Mouse (Mus musculus): ENCODE results near the gene Fgfr2. TPM values are rescaled to one million over a fixed set of nuclear protein-coding genes. Genes with fewer than 3 reads are reported as not detected.
A peak's percentile ranks its signal among the peaks of the same experiment; 100 is the strongest.
"Not testable (repeated sequence)": the region's sequence is repeated elsewhere in the genome, so short reads cannot be mapped to it uniquely, and the experiment has no call there.

The Fgfr2 gene
- polyA plus RNA-seq, 1 experiment from 2014 or later, result 33.9 TPM

GRCm38 (mm10) chr7:130681798-130682197 is 2441.4 kb downstream of the Fgfr2 start:
- no peaks in the 10 kb centered on the region for H3K27me3 ChIP-seq
- no peak overlapping the region for H3K4me3 ChIP-seq
- no peak for ATAC-seq (ENCODE audit: low FRiP score)
- no peaks in the 10 kb centered on the region for H3K9me3 ChIP-seq
- peaks cover 18% of the 10 kb centered on the region for H3K4me1 ChIP-seq (replicated peaks)
- WGBS, result 73% methylated on average over 4 of the region's 4 CpGs
- H3K36me3 ChIP-seq, result no peaks in the 10 kb centered on the region
- H3K27ac ChIP-seq, result peak overlapping the region; percentile 30; the same call in 1 of the 2 replicates
- no peak overlapping the region for H3K4me2 ChIP-seq
- H3K9ac ChIP-seq, result peak overlapping the region; percentile 39; the same call in 1 of the 2 replicates

GRCm38 (mm10) chr7:130678414-130678813 is 2444.7 kb downstream of the Fgfr2 start:
- Histone ChIP-seq H3K4me2 (no peak overlapping the region), H3K27ac (peak overlapping the region; percentile 81; the same call in 1 of the 2 replicates)
- ATAC-seq (ENCODE audit: low FRiP score), result no peak

GRCm38 (mm10) chr7:130677541-130678274 is 2445.4 kb downstream of the Fgfr2 start:
- no peak for ATAC-seq (ENCODE audit: low FRiP score)
- 0 out of 2 replicates have a peak overlapping the region, but pooled peaks have one; percentile 2 for H3K9ac ChIP-seq
- 58% methylated on average over 12 of the region's 12 CpGs for WGBS

More at GRCm38 (mm10) chr7:130678414-130678813, 2444.7 kb downstream of the Fgfr2 start:
- Histone ChIP-seq H3K4me1 (replicated peaks) (peaks cover 33% of the 10 kb centered on the region), H3K9ac (no peak overlapping the region), H3K9me3 (no peaks in the 10 kb centered on the region), H3K4me3 (no peak overlapping the region), H3K36me3 (no peaks in the 10 kb centered on the region), H3K27me3 (no peaks in the 10 kb centered on the region)
- 90% methylated on average over 6 of the region's 6 CpGs for WGBS

GRCm38 (mm10) chr7:130676885-130677540 is 2446.1 kb downstream of the Fgfr2 start:
- Histone ChIP-seq H3K27me3 (no peaks in the 10 kb centered on the region), H3K4me3 (no peak overlapping the region), H3K36me3 (no peaks in the 10 kb centered on the region), H3K9ac (0 out of 2 replicates have a peak overlapping the region, but pooled peaks have one; percentile 2), H3K4me2 (no peak overlapping the region), H3K27ac (peak overlapping the region; percentile 81), H3K9me3 (no peaks in the 10 kb centered on the region), H3K4me1 (replicated peaks) (peaks cover 37% of the 10 kb centered on the region)
- ATAC-seq (ENCODE audit: low FRiP score), result peak; percentile 53; the same call in 1 of the 2 replicates
- 47% methylated on average over 11 of the region's 11 CpGs for WGBS

More at GRCm38 (mm10) chr7:130677541-130678274, 2445.4 kb downstream of the Fgfr2 start:
- peaks cover 37% of the 10 kb centered on the region for H3K4me1 ChIP-seq (replicated peaks)
- no peaks in the 10 kb centered on the region for H3K36me3 ChIP-seq
- no peaks in the 10 kb centered on the region for H3K9me3 ChIP-seq
- no peak overlapping the region for H3K4me3 ChIP-seq
- no peak overlapping the region for H3K4me2 ChIP-seq
- peak overlapping the region; percentile 81 for H3K27ac ChIP-seq
- H3K27me3 ChIP-seq, result no peaks in the 10 kb centered on the region

- Histone ChIP-seq H3K27ac (peak overlapping the region; percentile 52; the same call in 1 of the 2 replicates), H3K9me3 (no peaks in the 10 kb centered on the region), H3K9ac (peak overlapping the region; percentile 8; the same call in 1 of the 2 replicates), H3K4me3 (no peak overlapping the region), H3K36me3 (no peaks in the 10 kb centered on the region), H3K4me2 (no peak overlapping the region), H3K4me1 (replicated peaks) (peaks cover 60% of the 10 kb centered on the region), H3K27me3 (no peaks in the 10 kb centered on the region)
- WGBS, result 70% methylated on average over 9 of the region's 9 CpGs
- no peak for ATAC-seq (ENCODE audit: low FRiP score)
These were observed 2448.6 kb downstream of the Fgfr2 start for GRCm38 (mm10) chr7:130674526-130674925.

- Histone ChIP-seq H3K4me1 (replicated peaks) (peaks cover 69% of the 10 kb centered on the region), H3K27ac (no peak overlapping the region), H3K4me2 (no peak overlapping the region), H3K36me3 (no peaks in the 10 kb centered on the region), H3K27me3 (no peaks in the 10 kb centered on the region), H3K4me3 (no peak overlapping the region), H3K9me3 (no peaks in the 10 kb centered on the region), H3K9ac (no peak overlapping the region)
- WGBS, result 72% methylated on average over 9 of the region's 9 CpGs
- ATAC-seq (ENCODE audit: low FRiP score), result peak; percentile 57; the same call in 1 of the 2 replicates
These were observed 2449.7 kb downstream of the Fgfr2 start for GRCm38 (mm10) chr7:130673169-130674033.

GRCm38 (mm10) chr7:130671301-130671700 is 2451.8 kb downstream of the Fgfr2 start:
- H3K27me3 ChIP-seq, result no peaks in the 10 kb centered on the region
- H3K27ac ChIP-seq, result peak overlapping the region; percentile 56; the same call in 1 of the 2 replicates
- no peak overlapping the region for H3K4me2 ChIP-seq
- H3K4me3 ChIP-seq, result no peak overlapping the region
- H3K9me3 ChIP-seq, result no peaks in the 10 kb centered on the region
- H3K4me1 ChIP-seq (replicated peaks), result peaks cover 57% of the 10 kb centered on the region
- 61% methylated on average over 6 of the region's 6 CpGs for WGBS
- no peak for ATAC-seq (ENCODE audit: low FRiP score)
- H3K9ac ChIP-seq, result no peak overlapping the region
- no peaks in the 10 kb centered on the region for H3K36me3 ChIP-seq

GRCm38 (mm10) chr7:130670358-130670757 is 2452.8 kb downstream of the Fgfr2 start:
- no peaks in the 10 kb centered on the region for H3K27me3 ChIP-seq
- WGBS, result 75% methylated on average over 4 of the region's 4 CpGs
- no peaks in the 10 kb centered on the region for H3K9me3 ChIP-seq
- ATAC-seq (ENCODE audit: low FRiP score), result no peak
- peak overlapping the region; percentile 56; the same call in 1 of the 2 replicates for H3K27ac ChIP-seq
- H3K4me2 ChIP-seq, result no peak overlapping the region
- H3K9ac ChIP-seq, result no peak overlapping the region
- H3K4me3 ChIP-seq, result no peak overlapping the region
- no peaks in the 10 kb centered on the region for H3K36me3 ChIP-seq
- H3K4me1 ChIP-seq (replicated peaks), result peaks cover 57% of the 10 kb centered on the region

GRCm38 (mm10) chr7:130669370-130669881 is 2453.7 kb downstream of the Fgfr2 start:
- 36% methylated on average over 8 of the region's 8 CpGs for WGBS

GRCm38 (mm10) chr7:130668729-130669281 is 2454.3 kb downstream of the Fgfr2 start:
- no peak overlapping the region for H3K4me3 ChIP-seq
- WGBS, result 47% methylated on average over 7 of the region's 7 CpGs
- H3K9me3 ChIP-seq, result peaks cover under 1% of the 10 kb centered on the region; the same call in 1 of the 2 replicates
- H3K9ac ChIP-seq, result peak overlapping the region; percentile 26; the same call in 1 of the 2 replicates
- peaks cover 50% of the 10 kb centered on the region for H3K4me1 ChIP-seq (replicated peaks)
- peaks cover 5% of the 10 kb centered on the region; the same call in 1 of the 2 replicates for H3K36me3 ChIP-seq
- H3K27ac ChIP-seq, result peak overlapping the region; percentile 86
- H3K27me3 ChIP-seq, result no peaks in the 10 kb centered on the region
- H3K4me2 ChIP-seq, result 0 out of 2 replicates have a peak overlapping the region, but pooled peaks have one; percentile 11
- peak; percentile 50 for ATAC-seq (ENCODE audit: low FRiP score)

More at GRCm38 (mm10) chr7:130669370-130669881, 2453.7 kb downstream of the Fgfr2 start:
- H3K36me3 ChIP-seq, result no peaks in the 10 kb centered on the region; the same call in 1 of the 2 replicates
- H3K27ac ChIP-seq, result peak overlapping the region; percentile 86
- H3K9ac ChIP-seq, result peak overlapping the region; percentile 26; the same call in 1 of the 2 replicates
- ATAC-seq (ENCODE audit: low FRiP score), result peak; percentile 67
- H3K4me3 ChIP-seq, result no peak overlapping the region
- no peak overlapping the region for H3K4me2 ChIP-seq
- H3K27me3 ChIP-seq, result no peaks in the 10 kb centered on the region
- no peaks in the 10 kb centered on the region for H3K9me3 ChIP-seq
- peaks cover 54% of the 10 kb centered on the region for H3K4me1 ChIP-seq (replicated peaks)

GRCm38 (mm10) chr7:130668013-130668412 is 2455.1 kb downstream of the Fgfr2 start:
- 59% methylated on average over 1 of the region's 1 CpGs for WGBS
- ATAC-seq (ENCODE audit: low FRiP score); H3K36me3 ChIP-seq; H3K9me3 ChIP-seq; H3K9ac ChIP-seq; H3K27me3 ChIP-seq; H3K4me3 ChIP-seq; H3K4me2 ChIP-seq: not testable (repeated sequence)
- peaks cover 42% of the 10 kb centered on the region for H3K4me1 ChIP-seq (replicated peaks)
- peak overlapping the region; percentile 86 for H3K27ac ChIP-seq
